Mouse (Mus musculus) layer of hippocampus, postnatal 25 days (tissue): ENCODE measurements around the gene Wnt3. TPM values are rescaled to one million over a fixed set of nuclear protein-coding genes. Genes with fewer than 3 reads are reported as not detected.

Source experiments
- DNase-seq, 2 experiments: peaks; one replicate each; pipeline ENCODE4 v3.0.0; 2022; ENCODE audit warnings: mixed read lengths in 2 of 2, low spot score in 1 of 2; ENCODE audit errors: extremely low spot score in 1 of 2
- total RNA-seq, 2 experiments: library from RNA; stranded (reverse); gene quantifications; 2 replicates each; pipeline ENCODE4 v1.2.3; 2021

Wnt3 gene
- total RNA-seq, 2 experiments from 2014 or later, result 2.1 to 2.2 TPM

GRCm38 (mm10) chr11:103772505-103773386, 1.2 kb upstream of the Wnt3 start:
- DNase-seq, result no peak

GRCm38 (mm10) chr11:103774228-103774530, 229 bp downstream of the Wnt3 start:
- DNase-seq, result no peak

- DNase-seq, result no peak
Observed at GRCm38 (mm10) chr11:103780152-103780551, 6.2 kb downstream of the Wnt3 start.

- no peak for DNase-seq
Observed at GRCm38 (mm10) chr11:103789951-103790350, 16.0 kb downstream of the Wnt3 start.

- no peak for DNase-seq
Observed at GRCm38 (mm10) chr11:103801128-103801527, 27.2 kb downstream of the Wnt3 start.

GRCm38 (mm10) chr11:103804126-103804525, 30.2 kb downstream of the Wnt3 start:
- no peak for DNase-seq

GRCm38 (mm10) chr11:103804804-103805203, 30.9 kb downstream of the Wnt3 start:
- DNase-seq, result no peak

GRCm38 (mm10) chr11:103807966-103808365, 34.0 kb downstream of the Wnt3 start:
- DNase-seq, result peak in 1 of 2 experiments; percentile 16

GRCm38 (mm10) chr11:103808771-103809610, 35.0 kb downstream of the Wnt3 start:
- peak in 1 of 2 experiments; percentile 8 for DNase-seq

GRCm38 (mm10) chr11:103809611-103810598, 36.0 kb downstream of the Wnt3 start:
- peak in 1 of 2 experiments; percentile 16 for DNase-seq

GRCm38 (mm10) chr11:103810631-103811030, 36.7 kb downstream of the Wnt3 start:
- DNase-seq, result no peak

GRCm38 (mm10) chr11:103811246-103811645, 37.3 kb downstream of the Wnt3 start:
- peak in 1 of 2 experiments; percentile 16 for DNase-seq

- DNase-seq, result no peak
Observed at GRCm38 (mm10) chr11:103814808-103815207, 40.9 kb downstream of the Wnt3 start.

- DNase-seq, result no peak
Observed at GRCm38 (mm10) chr11:103815986-103816385, 42.0 kb downstream of the Wnt3 start.

- DNase-seq, result no peak
Observed at GRCm38 (mm10) chr11:103816719-103817118, 42.8 kb downstream of the Wnt3 start.

- DNase-seq, result no peak
Observed at GRCm38 (mm10) chr11:103827201-103827600, 53.3 kb downstream of the Wnt3 start.

- DNase-seq, result no peak
Observed at GRCm38 (mm10) chr11:103828866-103829265, 54.9 kb downstream of the Wnt3 start.

- DNase-seq, result no peak
Observed at GRCm38 (mm10) chr11:103829956-103830355, 56.0 kb downstream of the Wnt3 start.

GRCm38 (mm10) chr11:103830476-103830875, 56.5 kb downstream of the Wnt3 start:
- no peak for DNase-seq

- no peak for DNase-seq
Observed at GRCm38 (mm10) chr11:103831766-103832165, 57.8 kb downstream of the Wnt3 start.
